Mouse (Mus musculus) kidney, adult 2 months (tissue): ENCODE results near the gene Gm13889.

ENCODE experiments used
- CTCF ChIP-seq: fragments of 200-500 bp; conservative IDR thresholded peaks from 2 replicates; pipeline ENCODE4 v1.5.1; 2011; ENCODE audit warnings: low read depth, mild to moderate bottlenecking, control low read depth, low read length, moderate library complexity, mixed read lengths; ENCODE audit not compliant: insufficient read depth, insufficient read length
- POLR2A ChIP-seq: fragments of 200-500 bp; IDR thresholded peaks from one replicate; pipeline ENCODE4 v1.6.1; 2011; ENCODE audit warnings: low read depth, low read length, control low read depth

DNA sequence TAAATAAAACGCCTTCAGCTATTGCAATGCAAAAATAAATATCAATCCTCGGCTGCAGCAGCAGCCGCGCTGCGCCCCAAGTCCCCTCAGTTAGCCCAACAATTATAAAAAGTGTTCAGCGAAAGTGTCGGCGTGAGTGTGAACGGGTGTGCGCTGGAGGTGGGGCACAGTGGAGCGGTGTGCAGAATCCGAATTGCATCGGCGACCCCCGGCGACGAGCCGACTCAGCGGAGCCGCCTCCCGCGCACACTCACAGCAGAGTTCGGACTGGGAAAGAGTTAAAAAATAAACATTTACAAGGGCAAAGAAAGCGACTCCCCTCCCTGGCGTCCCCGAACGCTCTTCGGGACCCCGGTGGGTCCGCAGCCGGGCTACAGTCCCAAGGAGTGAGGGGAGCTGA, 1.1 kb downstream of the Gm13889 start:
- TF ChIP-seq POLR2A = no peak
- no peak for TF ChIP-seq CTCF
